Mouse (Mus musculus): ENCODE measurements around the gene Grb7. TPM values are rescaled to one million over a fixed set of nuclear protein-coding genes. Genes with fewer than 3 reads are reported as not detected.

The Grb7 gene
- polyA plus RNA-seq, 1 experiment: not detected

GRCm38 (mm10) chr11:98463911-98464310 is 17.7 kb downstream of the Grb7 start:
- no peak for TF ChIP-seq CTCF (IDR thresholded peaks at IDR 0.05; ENCODE audit: low read depth, low read length)
- TF ChIP-seq POLR2A (IDR thresholded peaks at IDR 0.05; ENCODE audit: borderline replicate concordance, low read depth, low read length): no peak
- Histone ChIP-seq H3K4me1 (ENCODE audit: control insufficient read depth, insufficient read depth, low read length) (no peaks in the 10 kb centered on the region), H3K4me3 (ENCODE audit: insufficient read depth, low read length) (no peak overlapping the region), H3K27ac (ENCODE audit: insufficient read depth, low read depth, low read length) (no peak overlapping the region)

DNA sequence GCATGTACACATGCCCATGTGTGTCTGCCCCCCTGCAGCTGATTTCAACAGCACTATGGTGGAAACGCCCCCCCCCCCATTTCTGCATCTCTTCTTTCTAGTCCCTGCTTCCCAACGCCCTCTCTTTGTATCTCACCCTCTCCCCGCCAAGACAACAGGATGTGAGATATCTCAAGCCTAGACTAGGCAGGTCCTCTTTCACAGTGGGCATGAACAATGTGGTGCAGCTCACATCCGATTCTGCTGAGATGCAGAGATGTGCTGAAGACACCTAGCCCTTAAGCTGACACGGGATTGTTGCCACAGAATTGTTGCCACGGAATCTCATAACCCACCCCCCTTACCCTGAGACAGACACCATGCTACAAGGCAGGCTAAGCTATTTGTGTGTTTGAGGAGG is 18.3 kb downstream of the Grb7 start:
- no peaks in the 10 kb centered on the region for H3K4me1 ChIP-seq (ENCODE audit: control insufficient read depth, insufficient read depth, low read length)

GRCm38 (mm10) chr11:98469761-98470714 is 23.8 kb downstream of the Grb7 start:
- no peak overlapping the region for H3K27ac ChIP-seq (ENCODE audit: insufficient read depth, low read depth, low read length)
- TF ChIP-seq POLR2A (IDR thresholded peaks at IDR 0.05; ENCODE audit: borderline replicate concordance, low read depth, low read length): no peak
- no peak for TF ChIP-seq CTCF (IDR thresholded peaks at IDR 0.05; ENCODE audit: low read depth, low read length)
- no peak overlapping the region for H3K4me3 ChIP-seq (ENCODE audit: insufficient read depth, low read length)
- no peaks in the 10 kb centered on the region for H3K4me1 ChIP-seq (ENCODE audit: control insufficient read depth, insufficient read depth, low read length)

More for the DNA sequence above, 18.3 kb downstream of the Grb7 start:
- no peak overlapping the region for H3K4me3 ChIP-seq (ENCODE audit: insufficient read depth, low read length)
- no peak overlapping the region for H3K27ac ChIP-seq (ENCODE audit: insufficient read depth, low read depth, low read length)
- no peak for TF ChIP-seq CTCF (IDR thresholded peaks at IDR 0.05; ENCODE audit: low read depth, low read length)
- no peak for TF ChIP-seq POLR2A (IDR thresholded peaks at IDR 0.05; ENCODE audit: borderline replicate concordance, low read depth, low read length)

DNA sequence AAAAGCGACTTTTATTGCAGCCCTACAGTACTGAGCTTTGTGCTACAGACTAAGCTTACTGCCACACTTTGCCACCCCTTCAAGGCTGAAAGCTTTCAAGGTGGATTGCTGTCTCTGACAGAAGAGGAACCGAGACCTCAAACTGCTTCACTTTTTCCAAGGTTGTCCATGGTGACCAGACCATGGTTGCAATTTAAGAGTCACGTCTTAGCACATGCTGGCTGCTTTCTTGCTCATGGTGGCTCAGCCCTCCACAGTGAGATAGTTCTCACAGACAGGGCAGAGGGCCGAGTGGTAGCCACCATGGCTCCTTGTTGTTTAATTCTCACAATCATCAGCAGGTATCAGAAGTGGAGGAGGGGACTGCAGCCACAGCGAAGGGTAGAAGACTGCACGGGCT is 24.6 kb downstream of the Grb7 start:
- TF ChIP-seq POLR2A (IDR thresholded peaks at IDR 0.05; ENCODE audit: borderline replicate concordance, low read depth, low read length): no peak
- no peak for TF ChIP-seq CTCF (IDR thresholded peaks at IDR 0.05; ENCODE audit: low read depth, low read length)
- Histone ChIP-seq H3K4me3 (ENCODE audit: insufficient read depth, low read length) (no peak overlapping the region), H3K4me1 (ENCODE audit: control insufficient read depth, insufficient read depth, low read length) (no peaks in the 10 kb centered on the region), H3K27ac (ENCODE audit: insufficient read depth, low read depth, low read length) (no peak overlapping the region)

GRCm38 (mm10) chr11:98472696-98473095 is 26.5 kb downstream of the Grb7 start:
- Histone ChIP-seq H3K27ac (ENCODE audit: insufficient read depth, low read depth, low read length) (no peak overlapping the region), H3K4me3 (ENCODE audit: insufficient read depth, low read length) (no peak overlapping the region), H3K4me1 (ENCODE audit: control insufficient read depth, insufficient read depth, low read length) (no peaks in the 10 kb centered on the region)
- TF ChIP-seq POLR2A (IDR thresholded peaks at IDR 0.05; ENCODE audit: borderline replicate concordance, low read depth, low read length) (no peak), CTCF (IDR thresholded peaks at IDR 0.05; ENCODE audit: low read depth, low read length) (no peak)

DNA sequence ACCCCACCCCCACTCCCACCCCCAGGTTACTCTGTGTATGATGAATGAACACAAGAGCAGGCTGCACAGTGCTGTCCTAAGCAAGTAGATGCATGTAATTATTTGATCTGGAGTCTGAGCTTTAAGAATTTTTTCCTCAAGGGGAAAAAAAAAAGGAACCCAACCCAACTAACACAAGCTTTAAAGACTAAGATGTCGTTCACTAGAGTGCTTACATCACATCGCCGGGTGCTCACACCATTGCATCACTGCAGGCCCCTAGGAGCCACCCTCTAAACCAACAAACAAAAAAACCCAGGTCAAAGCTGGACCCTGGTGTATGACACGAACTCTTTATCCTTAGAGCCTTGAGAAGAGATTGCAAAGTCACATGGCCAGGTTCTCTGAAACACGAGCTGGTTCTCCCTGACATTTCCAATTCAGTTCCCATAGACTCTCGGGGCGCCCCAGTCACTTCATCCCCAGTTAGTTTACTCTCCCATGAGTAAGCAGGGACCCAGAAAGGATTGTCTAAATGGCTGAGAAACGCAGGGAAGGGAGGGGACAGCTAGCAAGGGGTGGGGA is 27.8 kb downstream of the Grb7 start:
- no peak overlapping the region for H3K27ac ChIP-seq (ENCODE audit: insufficient read depth, low read depth, low read length)

GRCm38 (mm10) chr11:98474967-98475366 is 28.8 kb downstream of the Grb7 start:
- Histone ChIP-seq H3K4me1 (ENCODE audit: control insufficient read depth, insufficient read depth, low read length) (no peaks in the 10 kb centered on the region), H3K27ac (ENCODE audit: insufficient read depth, low read depth, low read length) (no peak overlapping the region), H3K4me3 (ENCODE audit: insufficient read depth, low read length) (no peak overlapping the region)
- TF ChIP-seq CTCF (IDR thresholded peaks at IDR 0.05; ENCODE audit: low read depth, low read length): no peak

More for the DNA sequence above, 27.8 kb downstream of the Grb7 start:
- TF ChIP-seq POLR2A (IDR thresholded peaks at IDR 0.05; ENCODE audit: borderline replicate concordance, low read depth, low read length): no peak
- H3K4me1 ChIP-seq (ENCODE audit: control insufficient read depth, insufficient read depth, low read length): no peaks in the 10 kb centered on the region
- no peak overlapping the region for H3K4me3 ChIP-seq (ENCODE audit: insufficient read depth, low read length)

GRCm38 (mm10) chr11:98475630-98476433 is 29.6 kb downstream of the Grb7 start:
- H3K4me3 ChIP-seq (ENCODE audit: insufficient read depth, low read length): no peak overlapping the region
- TF ChIP-seq CTCF (IDR thresholded peaks at IDR 0.05; ENCODE audit: low read depth, low read length) (no peak), POLR2A (IDR thresholded peaks at IDR 0.05; ENCODE audit: borderline replicate concordance, low read depth, low read length) (no peak)
- H3K27ac ChIP-seq (ENCODE audit: insufficient read depth, low read depth, low read length): no peak overlapping the region
- H3K4me1 ChIP-seq (ENCODE audit: control insufficient read depth, insufficient read depth, low read length): no peaks in the 10 kb centered on the region

- 0 out of 2 replicates have a peak, but pooled peaks cover 2% of the 10 kb centered on the region for H3K4me1 ChIP-seq (ENCODE audit: control insufficient read depth, insufficient read depth, low read length)
- TF ChIP-seq POLR2A (IDR thresholded peaks at IDR 0.05; ENCODE audit: borderline replicate concordance, low read depth, low read length): no peak
- TF ChIP-seq CTCF (IDR thresholded peaks at IDR 0.05; ENCODE audit: low read depth, low read length): no peak
- H3K4me3 ChIP-seq (ENCODE audit: insufficient read depth, low read length): no peak overlapping the region
- no peak overlapping the region for H3K27ac ChIP-seq (ENCODE audit: insufficient read depth, low read depth, low read length)
These were observed 30.2 kb downstream of the Grb7 start for GRCm38 (mm10) chr11:98476434-98476807.

All from bone marrow macrophage, adult 2 months (primary cell).